8 mouse cellular contexts compared by ENCODE assay signal in the genomic region with DNA sequence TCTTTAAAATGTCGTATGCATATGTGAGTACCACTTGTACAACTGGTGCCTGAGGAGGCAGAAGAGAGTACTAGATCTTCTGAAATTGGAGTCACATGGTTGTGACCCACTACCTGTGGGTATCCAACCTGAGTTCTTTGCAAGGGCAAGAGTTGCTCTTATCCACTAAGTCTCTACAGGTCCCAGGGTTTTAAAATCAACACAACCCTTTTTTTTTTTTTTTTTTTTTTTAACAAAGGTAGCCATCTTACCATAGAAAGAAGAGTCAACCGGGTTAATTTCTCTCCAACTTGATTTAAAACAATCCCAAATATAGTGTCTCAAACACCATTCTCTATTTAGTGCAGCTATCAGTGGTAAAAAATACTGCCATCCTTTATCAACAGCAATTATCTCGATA. TPM values are rescaled to one million over a fixed set of nuclear protein-coding genes. Genes with fewer than 3 reads are reported as not detected.
A peak's percentile ranks its signal among the peaks of the same experiment; 100 is the strongest.
DNase-seq lines count a peak whose midpoint lies in the region; ATAC-seq lines count a peak whose summit lies in the region.
"Had no signal": no experiment of that assay in that cellular context is flagged by ENCODE, and none has a peak within 500 bp of the region (broad histone marks: within the 10 kb centered on the region; RNA-seq: fewer than 3 reads in every experiment).

No protein-coding gene starts in this region.

- H3K9ac ChIP-seq in kidney, embryonic 16.5 days (replicated peaks; ENCODE audit: low read length): no peak overlapping the region
- no peak overlapping the region for H3K9ac ChIP-seq in forebrain, embryonic 12.5 days
- no peak overlapping the region for H3K9ac ChIP-seq in intestine, embryonic 15.5 days

- 78% methylated on average over 3 of the region's 3 CpGs for WGBS in kidney, embryonic 16.5 days
- 77% methylated on average over 3 of the region's 3 CpGs for WGBS in forebrain, embryonic 12.5 days
- 70% methylated on average over 3 of the region's 3 CpGs for WGBS in intestine, embryonic 15.5 days

- H3K4me3 ChIP-seq in kidney, embryonic 16.5 days (ENCODE audit: low read length): peak overlapping the region; percentile 75
- peak overlapping the region; percentile 65 for H3K4me3 ChIP-seq in forebrain, embryonic 12.5 days (replicated peaks)
- no peak overlapping the region; the same call in 1 of the 2 replicates for H3K4me3 ChIP-seq in intestine, embryonic 15.5 days (replicated peaks)

- no peaks in the 10 kb centered on the region for H3K9me3 ChIP-seq in kidney, embryonic 16.5 days (ENCODE audit: low read length)
- no peaks in the 10 kb centered on the region for H3K9me3 ChIP-seq in forebrain, embryonic 12.5 days
- H3K9me3 ChIP-seq in intestine, embryonic 15.5 days: no peaks in the 10 kb centered on the region
- H3K9me3 ChIP-seq: liver, embryonic 13.5 days had no signal

- H3K4me2 ChIP-seq in kidney, embryonic 16.5 days (replicated peaks; ENCODE audit: low read depth, low read length): peak overlapping the region; percentile 78; the same call in 1 of the 2 replicates
- peak overlapping the region; percentile 70 for H3K4me2 ChIP-seq in forebrain, embryonic 12.5 days
- 0 out of 2 replicates have a peak overlapping the region, but pooled peaks have one; percentile 76 for H3K4me2 ChIP-seq in intestine, embryonic 15.5 days (replicated peaks)

- peaks cover 6% of the 10 kb centered on the region for H3K4me1 ChIP-seq in kidney, embryonic 16.5 days (ENCODE audit: insufficient read depth, low read length)
- H3K4me1 ChIP-seq in forebrain, embryonic 12.5 days: peaks cover 13% of the 10 kb centered on the region
- H3K4me1 ChIP-seq in intestine, embryonic 15.5 days (replicated peaks): 0 out of 2 replicates have a peak, but pooled peaks cover 5% of the 10 kb centered on the region

- no peaks in the 10 kb centered on the region for H3K27me3 ChIP-seq in kidney, embryonic 16.5 days (ENCODE audit: insufficient read depth, low read length)
- H3K27me3 ChIP-seq in forebrain, embryonic 12.5 days: no peaks in the 10 kb centered on the region
- no peaks in the 10 kb centered on the region for H3K27me3 ChIP-seq in intestine, embryonic 15.5 days (replicated peaks)
- H3K27me3 ChIP-seq: liver, embryonic 13.5 days had no signal

- no peak for DNase-seq in kidney, postnatal 36 days
- peak; percentile 18 for DNase-seq in naive thymus-derived CD4-positive, alpha-beta T cell, adult 2 months (ENCODE audit: low read depth)
- DNase-seq in frontal cortex, postnatal 10 days (ENCODE audit: low spot score in 2 of 2): no peak
- DNase-seq in spleen, postnatal 14 days (ENCODE audit: low spot score in 2 of 2): no peak

- peak overlapping the region; percentile 80; the same call in 1 of the 2 replicates for H3K27ac ChIP-seq in kidney, embryonic 16.5 days (ENCODE audit: low read length)
- no peak overlapping the region for H3K27ac ChIP-seq in forebrain, embryonic 12.5 days
- no peak overlapping the region for H3K27ac ChIP-seq in intestine, embryonic 15.5 days

- no peaks in the 10 kb centered on the region for H3K36me3 ChIP-seq in kidney, embryonic 16.5 days (ENCODE audit: insufficient read depth, low read length)
- H3K36me3 ChIP-seq in forebrain, embryonic 12.5 days (replicated peaks): no peaks in the 10 kb centered on the region
- no peaks in the 10 kb centered on the region for H3K36me3 ChIP-seq in intestine, embryonic 15.5 days
- H3K36me3 ChIP-seq: liver, embryonic 13.5 days had no signal

- no peak for ATAC-seq in kidney, embryonic 16.5 days (ENCODE audit: low FRiP score, low TSS enrichment)
- ATAC-seq in forebrain, embryonic 12.5 days (ENCODE audit: low FRiP score): no peak; the same call in 1 of the 2 replicates
- 0 out of 2 replicates have a peak, but pooled peaks have one; percentile 22 for ATAC-seq in intestine, embryonic 15.5 days

RNA-seq across cellular contexts. Expression of gene Ccdc14, which starts 0.5 kb away (rescaled TPM):
- polyA plus RNA-seq in kidney, embryonic 16.5 days (2015; fragmentation: Nextera tagmentation; extraction: Ambion mirVana): 6.5 and 6.9 TPM in 2 replicates
- 10.4 and 12.0 TPM in 2 replicates for polyA plus RNA-seq in forebrain, embryonic 12.5 days (2016; fragmentation: Nextera tagmentation; extraction: Ambion mirVana)
- polyA plus RNA-seq in intestine, embryonic 15.5 days (2015; fragmentation: Nextera tagmentation; extraction: Ambion mirVana): 4.9 and 6.0 TPM in 2 replicates

RNA-seq across cellular contexts. Expression of gene Ropn1, which starts 40.2 kb away (rescaled TPM):
- not detected in 2 replicates for polyA plus RNA-seq in kidney, embryonic 16.5 days (2015; fragmentation: Nextera tagmentation; extraction: Ambion mirVana)
- not detected in 2 replicates for polyA plus RNA-seq in forebrain, embryonic 12.5 days (2016; fragmentation: Nextera tagmentation; extraction: Ambion mirVana)
- not detected in 2 replicates for polyA plus RNA-seq in intestine, embryonic 15.5 days (2015; fragmentation: Nextera tagmentation; extraction: Ambion mirVana)
- polyA plus RNA-seq: liver, embryonic 13.5 days had no signal

RNA-seq across cellular contexts. Expression of gene Mylk, which starts 55.1 kb away (rescaled TPM):
- polyA plus RNA-seq in kidney, embryonic 16.5 days (2015; fragmentation: Nextera tagmentation; extraction: Ambion mirVana): 71.2 and 110 TPM in 2 replicates
- polyA plus RNA-seq in forebrain, embryonic 12.5 days (2016; fragmentation: Nextera tagmentation; extraction: Ambion mirVana): 3.4 and 5.5 TPM in 2 replicates
- polyA plus RNA-seq in intestine, embryonic 15.5 days (2015; fragmentation: Nextera tagmentation; extraction: Ambion mirVana): 300 and 346 TPM in 2 replicates

Comparison
In these comparisons a context has a peak if more than half of its experiments do, and no peak if none do; other contexts are left out.
1. RNA of gene Mylk, which starts 55.1 kb away (polyA plus RNA-seq): 300 to 346 TPM in intestine, embryonic 15.5 days and 71.2 to 110 TPM in kidney, embryonic 16.5 days; 3.4 to 5.5 TPM in forebrain, embryonic 12.5 days; every median in the first group is over 10 times any median in the second.
2. Peak in every context shown above with its lines, with median percentiles within 50 percentile points of each other: H3K4me2 ChIP-seq.